Mouse (Mus musculus) Patski (cell line): ENCODE measurements around the gene Kcna7. TPM values are rescaled to one million over a fixed set of nuclear protein-coding genes. Genes with fewer than 3 reads are reported as not detected.

Experiments used
- ATAC-seq: fragments of 100-300 bp; one replicate; pipeline ENCODE4 v1.8.0; 2021
- CTCF ChIA-PET: fragments of 350-600 bp; sonication (Branson Sonifier 250); formaldehyde crosslinking; loops from one replicate; lab custom pipeline; 2022; ENCODE audit warnings: inconsistent platforms; lab: Charles Lee
- POLR2A ChIA-PET: fragments of 350-600 bp; sonication (Branson Sonifier 250); formaldehyde crosslinking; loops from one replicate; lab custom pipeline; 2022; ENCODE audit warnings: antibody characterized with exemption, inconsistent platforms; lab: Charles Lee
- DNase-seq: peaks from one replicate; pipeline ENCODE4 v3.0.0-alpha.2; 2011; ENCODE audit warnings: low read depth, low spot score
- H3K27me3 ChIP-seq: fragments of 371-371 bp; one replicate; pipeline ENCODE4 v1.5.1; 2021
- CTCF ChIP-seq: fragments of 100-300 bp; IDR thresholded peaks from one replicate; pipeline ENCODE4 v1.5.1; 2021
- in situ Hi-C: fragments of 300-500 bp; cut with MboI; formaldehyde crosslinking; loops from 3 replicates; pipeline ENCODE4 v1.11.1; 2018; ENCODE audit warnings: low pct_unique_long_range_greater_than_20kb, mixed read lengths
- polyA plus RNA-seq: library from polyadenylated mRNA; unstranded; gene quantifications from one replicate; pipeline ENCODE4 v1.2.3, GENCODE M21; 2021

The Kcna7 gene
- polyA plus RNA-seq, 1 experiment from 2014 or later, result 0.27 TPM

DNA sequence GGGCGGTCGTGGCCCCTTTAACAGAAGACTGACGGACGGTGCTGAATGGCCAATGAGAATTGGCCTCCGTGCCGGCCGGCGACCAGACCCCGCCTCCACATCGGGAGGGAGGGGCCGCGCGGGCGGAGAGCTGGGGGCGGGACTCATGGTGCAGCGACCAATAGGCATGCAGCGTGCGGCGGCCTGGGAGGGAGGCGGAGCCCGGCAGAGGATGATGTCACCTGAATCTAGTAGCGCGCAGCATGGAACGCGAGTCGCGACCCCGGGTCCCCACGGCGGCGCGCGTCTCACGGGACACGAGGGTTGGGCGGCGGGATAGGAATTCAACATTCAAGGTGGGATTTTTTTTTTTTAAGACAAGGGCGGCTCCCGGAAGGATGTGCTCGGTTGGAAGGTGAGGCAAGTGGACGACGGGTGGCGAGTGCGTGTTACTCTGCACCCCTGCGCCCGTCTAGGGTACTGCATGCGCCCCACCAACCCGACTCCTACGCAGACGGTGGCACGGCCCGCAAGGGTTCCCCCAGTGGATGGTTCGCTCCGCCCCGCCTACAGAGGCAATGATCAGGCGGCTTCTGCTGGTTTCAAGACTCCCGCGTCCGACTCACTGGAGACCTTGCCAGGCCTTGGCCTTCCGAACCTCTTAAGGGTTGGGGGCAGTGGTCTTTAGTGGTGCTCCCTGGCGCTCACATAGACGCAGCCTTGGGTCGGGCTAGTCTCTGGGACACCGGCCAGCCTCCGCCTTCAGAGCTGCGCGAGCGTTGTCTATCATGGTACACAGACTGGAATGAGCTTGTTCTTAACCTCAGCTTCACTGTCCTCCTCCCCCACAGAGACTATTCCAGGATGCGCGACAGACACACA lies 38.2 kb upstream of the Kcna7 start:
- ATAC-seq, result peak; percentile 71
- in situ Hi-C loops, result no loop called here

DNA sequence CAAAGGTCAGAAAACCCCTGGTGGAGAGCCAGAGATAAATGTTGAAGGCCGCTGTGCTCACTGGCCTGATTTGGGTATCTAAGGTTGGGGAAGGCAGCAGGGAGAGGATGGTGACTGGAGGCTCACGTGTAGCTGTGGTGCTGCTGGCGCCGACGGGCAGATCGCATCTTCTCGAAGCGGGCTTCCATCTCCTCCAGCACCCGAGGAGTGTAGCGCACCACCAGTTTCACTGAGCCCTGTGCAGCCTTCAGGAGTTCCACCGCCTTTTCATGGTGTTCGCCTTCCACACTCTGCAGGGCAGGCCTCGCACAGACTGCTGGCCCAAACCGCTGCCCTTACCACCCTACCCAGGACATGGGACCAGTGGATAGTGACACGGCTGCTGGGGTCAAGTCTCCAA lies 37.3 kb upstream of the Kcna7 start:
- no peaks in the 10 kb centered on the region for H3K27me3 ChIP-seq
- TF ChIP-seq CTCF, result no peak
- ATAC-seq, result no peak
- in situ Hi-C loops, result no loop called here
- no peak for DNase-seq
- ChIA-PET POLR2A (no interaction called here), CTCF (interaction anchor here (1.0 kb wide), 1 partner anchor 25 kb away, joined by 4 read pairs; no protein-coding TSS in a partner anchor)

More for the DNA sequence above, 38.2 kb upstream of the Kcna7 start:
- DNase-seq, result peak; percentile 74
- ChIA-PET CTCF (interaction anchor here (1.0 to 1.2 kb wide), 2 partner anchors 26 to 90 kb away, joined by 4 read pairs; partner anchors contain the start of gene Slc6a21), POLR2A (no interaction called here)
- TF ChIP-seq CTCF, result no peak
- no peaks in the 10 kb centered on the region for H3K27me3 ChIP-seq

DNA sequence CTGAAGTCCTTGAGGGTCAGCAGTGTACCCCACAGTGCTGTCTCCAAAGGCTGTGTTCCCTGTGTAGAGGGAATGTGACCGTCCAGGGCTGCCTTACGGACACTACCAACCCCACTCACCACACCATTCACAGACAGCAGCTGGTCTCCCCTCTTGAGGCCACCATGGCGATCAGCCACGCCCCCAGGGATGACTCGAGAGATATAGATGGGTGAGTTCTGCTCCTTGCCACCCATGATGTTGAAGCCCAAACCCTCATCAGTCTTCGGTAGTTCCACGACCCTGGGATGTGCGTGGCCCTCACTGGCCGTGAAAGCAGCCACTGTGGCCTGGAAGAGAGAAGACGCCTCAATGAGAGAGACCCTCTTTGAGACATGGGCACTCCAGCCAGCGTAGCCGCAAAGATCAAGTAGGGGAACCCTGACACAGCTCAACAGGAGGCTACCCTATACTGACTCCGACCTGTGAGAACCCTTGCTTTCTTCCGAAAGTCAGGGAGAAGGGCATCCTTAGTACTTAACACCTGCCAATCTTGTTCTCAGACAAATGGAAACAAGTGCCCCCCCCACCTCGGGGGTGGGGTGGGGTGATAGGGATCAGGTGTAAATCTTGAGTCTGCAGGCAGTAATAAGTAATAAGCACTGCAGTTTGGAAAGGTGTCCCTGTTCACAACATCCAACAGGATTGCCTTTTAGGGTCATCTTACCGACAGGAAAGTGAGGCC lies 36.3 kb upstream of the Kcna7 start:
- in situ Hi-C loops, result no loop called here
- DNase-seq (no peak), ATAC-seq (no peak)
- POLR2A ChIA-PET, result no interaction called here
- no peak for TF ChIP-seq CTCF
- H3K27me3 ChIP-seq, result no peaks in the 10 kb centered on the region
- CTCF ChIA-PET, result interaction anchor here (1.0 kb wide), 1 partner anchor 69 kb away, joined by 5 read pairs; no protein-coding TSS in a partner anchor

DNA sequence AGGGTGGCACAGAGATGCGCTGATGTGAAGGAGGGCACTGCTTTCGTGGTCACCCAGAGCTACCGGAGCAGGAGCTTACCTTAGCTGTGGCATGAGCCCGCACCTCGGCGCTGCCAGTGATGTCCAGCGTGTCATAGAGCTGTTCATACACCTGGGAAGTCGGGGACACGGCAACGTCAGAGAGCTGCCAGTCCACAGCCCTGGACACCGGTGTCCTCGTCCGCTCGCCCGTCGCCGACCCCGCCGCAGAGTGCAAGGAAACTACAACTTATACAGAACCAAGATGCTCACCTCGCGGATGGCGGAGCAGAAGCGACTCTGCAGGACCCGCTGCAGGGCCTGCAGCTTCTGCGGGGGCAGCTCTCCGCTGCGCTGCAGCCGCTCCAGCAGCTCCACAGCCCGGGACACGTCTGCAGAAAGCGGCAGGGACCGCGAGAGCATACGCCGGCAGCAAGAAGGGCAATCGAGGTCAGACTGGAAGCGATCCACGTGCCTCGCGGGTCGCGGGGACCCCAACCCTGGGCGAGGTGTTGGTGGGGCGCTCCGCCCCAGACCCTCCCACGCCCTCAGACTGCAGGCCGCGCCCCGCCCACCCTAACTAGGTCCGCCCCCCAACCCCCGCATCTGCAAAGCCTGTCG lies 35.5 kb upstream of the Kcna7 start:
- POLR2A ChIA-PET, result no interaction called here
- no peaks in the 10 kb centered on the region for H3K27me3 ChIP-seq
- CTCF ChIA-PET, result interaction anchor here (1.0 kb wide), 1 partner anchor 70 kb away, joined by 5 read pairs; no protein-coding TSS in a partner anchor
- ATAC-seq (no peak), DNase-seq (no peak)
- no peak for TF ChIP-seq CTCF
- in situ Hi-C loops, result no loop called here

DNA sequence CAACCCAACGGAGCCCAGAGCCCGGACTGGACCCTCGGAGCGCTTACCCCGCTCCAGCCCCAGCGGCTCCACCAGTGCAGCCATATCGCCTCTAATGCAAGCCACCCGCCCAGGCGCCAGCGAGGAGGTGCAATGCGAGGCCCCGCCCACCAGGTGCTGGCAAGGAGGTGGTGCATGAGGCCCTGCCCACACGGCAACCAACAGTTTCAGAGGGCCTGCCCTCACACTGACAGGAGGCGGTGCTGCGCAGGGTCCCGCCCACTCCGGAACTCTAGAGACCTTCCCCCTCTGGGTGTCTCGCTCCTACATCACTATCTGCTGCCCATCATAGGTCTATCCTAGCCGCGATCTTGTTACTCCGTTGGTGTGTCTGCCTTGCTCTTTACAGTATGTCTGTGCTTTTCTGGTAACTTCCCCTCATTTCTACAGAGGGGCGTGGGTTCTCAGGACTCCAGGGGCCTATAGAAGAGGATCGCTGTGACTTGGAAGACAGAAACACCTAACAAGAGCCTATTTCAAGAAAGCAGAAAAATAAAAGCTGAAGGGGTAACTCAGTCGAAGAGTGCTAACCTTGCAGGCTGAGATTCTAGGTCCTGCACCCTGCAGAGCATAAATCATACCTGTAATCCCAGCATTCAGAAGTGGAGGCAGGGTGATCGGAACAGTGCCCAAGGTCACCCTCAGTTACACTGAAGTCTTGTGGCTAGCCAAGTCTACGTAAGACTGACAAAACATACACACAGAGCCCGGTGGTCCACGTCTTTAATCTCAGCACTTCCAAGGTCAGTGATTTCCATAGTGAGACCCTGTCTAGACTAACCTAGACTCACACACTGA lies 34.8 kb upstream of the Kcna7 start, which contains the start of gene Lin7b:
Lin7b (minus strand) TSS at position 109 of the 837 bp plus-strand sequence.
- in situ Hi-C loops, result no loop called here
- CTCF ChIA-PET, result no interaction called here
- ATAC-seq (peak; percentile 63), DNase-seq (peak; percentile 37)
- POLR2A ChIA-PET, result no interaction called here
- H3K27me3 ChIP-seq, result no peaks in the 10 kb centered on the region
- TF ChIP-seq CTCF, result no peak

DNA sequence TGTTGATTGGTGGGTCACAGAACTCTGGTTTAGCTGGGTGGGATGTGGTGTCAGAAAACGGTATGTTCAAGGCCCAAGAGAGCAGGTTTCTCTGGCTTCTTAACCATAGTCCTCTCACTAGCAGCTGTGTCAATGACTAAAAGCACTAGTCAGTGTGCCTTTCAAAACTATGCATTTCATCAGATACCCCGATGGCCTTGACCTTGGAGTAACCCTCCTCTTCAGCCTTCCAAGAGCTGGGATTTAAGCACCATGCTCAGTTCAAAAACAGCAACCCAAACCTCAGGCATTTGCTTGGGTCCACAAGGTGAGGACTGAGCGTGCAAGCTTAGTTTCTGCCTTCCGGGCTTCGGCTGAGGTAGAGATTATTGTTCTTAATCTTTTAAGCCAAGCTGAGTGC lies 33.1 kb upstream of the Kcna7 start:
- no peak for ATAC-seq
- in situ Hi-C loops, result no loop called here
- POLR2A ChIA-PET, result no interaction called here
- CTCF ChIA-PET, result interaction anchor here (0.9 to 1.4 kb wide), 3 partner anchors 33 to 67 kb away, joined by 3 to 5 read pairs (median 4); partner anchors contain the start of gene Kcna7
- no peak for DNase-seq
- no peaks in the 10 kb centered on the region for H3K27me3 ChIP-seq
- no peak for TF ChIP-seq CTCF

DNA sequence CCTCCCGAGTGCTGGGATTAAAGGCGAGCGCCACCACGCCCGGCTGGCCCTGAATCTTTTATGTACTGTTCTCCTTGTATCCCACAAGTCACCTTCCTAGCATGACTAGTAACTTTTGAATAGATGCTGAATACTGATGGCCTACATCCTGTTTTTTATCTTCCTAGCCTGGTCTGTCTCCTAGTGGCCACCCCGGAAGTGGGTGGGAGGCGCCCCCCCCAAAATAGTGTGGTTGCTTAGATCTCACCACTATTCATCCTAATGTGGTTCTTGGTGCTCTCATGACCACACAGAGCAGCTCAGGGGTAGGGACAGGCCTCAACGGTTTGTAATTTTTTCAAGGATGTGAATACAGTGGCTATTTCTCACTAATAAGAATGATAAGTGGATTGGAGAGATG lies 30.8 kb upstream of the Kcna7 start:
- no peak for DNase-seq
- ChIA-PET POLR2A (no interaction called here), CTCF (no interaction called here)
- no peak for TF ChIP-seq CTCF
- in situ Hi-C loops, result no loop called here
- no peak for ATAC-seq
- H3K27me3 ChIP-seq, result no peaks in the 10 kb centered on the region

DNA sequence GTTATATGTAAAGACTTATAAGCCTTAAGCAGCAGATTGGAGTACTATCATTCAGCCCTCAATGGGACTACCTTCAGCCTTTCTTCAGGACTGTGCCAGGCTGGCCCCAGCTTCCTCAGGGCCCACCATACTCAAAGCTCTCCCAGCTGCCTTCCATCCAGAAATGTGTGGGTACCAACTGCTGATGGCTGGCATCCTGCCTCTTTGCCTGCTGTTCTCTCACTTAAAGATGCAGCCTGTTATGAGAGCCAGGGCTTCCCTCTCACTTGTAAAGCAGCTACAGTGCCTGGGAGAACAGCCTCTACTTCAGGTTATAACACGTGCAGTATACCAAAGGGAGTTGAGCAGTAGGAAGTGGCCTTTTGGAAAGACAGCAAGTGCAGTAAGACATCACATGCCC lies 29.4 kb upstream of the Kcna7 start:
- ATAC-seq, result no peak
- POLR2A ChIA-PET, result no interaction called here

DNA sequence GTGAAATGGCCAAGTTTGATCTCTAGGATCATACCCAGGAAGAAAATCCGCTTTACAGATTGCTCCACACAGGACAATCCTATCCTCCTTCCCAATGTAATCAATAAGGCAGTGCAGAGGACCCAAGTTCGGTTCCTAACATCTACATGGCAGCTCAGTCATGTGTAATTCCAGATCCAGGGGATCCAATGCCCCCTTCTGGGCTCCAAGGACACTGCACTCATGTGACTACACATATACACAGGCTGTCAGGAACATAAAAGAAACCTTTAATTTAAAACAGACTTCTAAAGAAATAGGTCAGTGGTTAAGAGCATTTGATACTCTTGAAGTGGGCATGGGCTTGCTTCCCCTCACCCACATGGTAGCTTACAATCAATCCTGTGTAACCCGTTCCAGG lies 19.4 kb upstream of the Kcna7 start:
- no peak for ATAC-seq
- TF ChIP-seq CTCF, result no peak
- in situ Hi-C loops, result no loop called here
- DNase-seq, result no peak
- POLR2A ChIA-PET, result no interaction called here
- CTCF ChIA-PET, result no interaction called here
- no peaks in the 10 kb centered on the region for H3K27me3 ChIP-seq

More for the DNA sequence above, 29.4 kb upstream of the Kcna7 start:
- no peak for TF ChIP-seq CTCF
- DNase-seq, result no peak
- CTCF ChIA-PET, result no interaction called here
- no peaks in the 10 kb centered on the region for H3K27me3 ChIP-seq
- in situ Hi-C loops, result no loop called here

DNA sequence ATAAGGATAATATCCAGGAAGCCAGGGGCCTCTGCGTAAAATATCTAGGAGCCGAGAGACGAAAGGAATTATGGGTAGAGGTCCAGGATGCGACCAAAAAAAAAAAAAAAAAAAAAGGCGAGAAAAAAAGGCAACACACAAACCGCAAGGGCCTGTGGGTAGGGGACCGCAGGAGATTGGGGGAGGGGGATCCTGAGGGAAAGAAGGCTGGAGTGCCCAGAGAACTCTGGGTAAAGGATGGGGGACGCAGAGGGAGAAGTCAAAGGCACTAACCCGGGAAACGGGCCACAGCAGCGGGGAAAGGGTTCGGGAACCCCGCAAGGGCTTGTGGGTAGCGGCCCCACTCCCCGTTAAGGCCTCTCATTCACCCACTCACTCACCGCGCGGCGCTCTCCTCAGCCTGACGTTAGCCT lies 10.3 kb upstream of the Kcna7 start:
- in situ Hi-C loops, result no loop called here
- ATAC-seq (peak; percentile 68), DNase-seq (peak; percentile 28)
- ChIA-PET POLR2A (interaction anchor here (0.6 to 1.2 kb wide), 2 partner anchors 13 to 131 kb away, joined by 3 read pairs; no protein-coding TSS in a partner anchor), CTCF (interaction anchor here (0.6 kb wide), 1 partner anchor 86 kb away, joined by 3 read pairs; no protein-coding TSS in a partner anchor)
- TF ChIP-seq CTCF, result no peak
- no peaks in the 10 kb centered on the region for H3K27me3 ChIP-seq
